Mouse (Mus musculus) liver, embryonic 13.5 days (tissue): ENCODE results near the gene Abcb6. TPM values are rescaled to one million over a fixed set of nuclear protein-coding genes. Genes with fewer than 3 reads are reported as not detected.

Experiments used
- ATAC-seq: fragments of 200-750 bp; cut with Nextera tagmentation; 2 replicates; pipeline ENCODE4 v1.8.0; 2017; ENCODE audit warnings: low read depth, mild to moderate bottlenecking, moderate number of reproducible peaks, moderate library complexity
- DNase-seq: peaks from one replicate; pipeline ENCODE4 v3.0.0; 2022
- H3K27ac ChIP-seq: fragments of 300-500 bp; sonication (generic); 2 replicates; pipeline ENCODE4 v1.5.1; 2015; ENCODE audit warnings: moderate library complexity, mild to moderate bottlenecking, inconsistent platforms
- H3K27me3 ChIP-seq: fragments of 300-500 bp; sonication (generic); 2 replicates; pipeline ENCODE4 v1.6.1; 2015; ENCODE audit warnings: mild to moderate bottlenecking, inconsistent platforms
- H3K36me3 ChIP-seq: fragments of 300-500 bp; sonication (generic); 2 replicates; pipeline ENCODE4 v1.6.1; 2015; ENCODE audit warnings: mild to moderate bottlenecking, inconsistent platforms
- H3K4me1 ChIP-seq: fragments of 300-500 bp; sonication (generic); replicated peaks from 2 replicates; pipeline ENCODE4 v1.6.1; 2015; ENCODE audit warnings: inconsistent platforms
- H3K4me2 ChIP-seq: fragments of 300-500 bp; sonication (generic); 2 replicates; pipeline ENCODE4 v1.6.1; 2015; ENCODE audit warnings: inconsistent platforms, mild to moderate bottlenecking, moderate library complexity
- H3K4me3 ChIP-seq: fragments of 300-500 bp; sonication (generic); replicated peaks from 2 replicates; pipeline ENCODE4 v1.5.1; 2015; ENCODE audit warnings: mild to moderate bottlenecking, inconsistent platforms
- H3K9ac ChIP-seq: fragments of 300-500 bp; sonication (generic); 2 replicates; pipeline ENCODE4 v1.6.1; 2015; ENCODE audit warnings: mild to moderate bottlenecking, inconsistent platforms
- H3K9me3 ChIP-seq: fragments of 300-500 bp; sonication (generic); replicated peaks from 2 replicates; pipeline ENCODE4 v1.6.1; 2016; ENCODE audit warnings: inconsistent platforms
- WGBS: fragments of 180-500 bp; shearing (Covaris S2); methylation state at CpG from one replicate; pipeline ENCODE4 v1.1.7; 2015; ENCODE audit not compliant: insufficient replicate concordance; 5-methylcytosine and 5-hydroxymethylcytosine counted together
- polyA plus RNA-seq: library from polyadenylated mRNA; unstranded; fragments of >200 nt; fragmentation: Nextera tagmentation; extraction: Ambion mirVana; gene quantifications from 2 replicates; pipeline ENCODE4 v1.2.1, GENCODE M21; 2015

Gene Abcb6
- polyA plus RNA-seq, 1 experiment from 2014 or later: 69.9 TPM

DNA sequence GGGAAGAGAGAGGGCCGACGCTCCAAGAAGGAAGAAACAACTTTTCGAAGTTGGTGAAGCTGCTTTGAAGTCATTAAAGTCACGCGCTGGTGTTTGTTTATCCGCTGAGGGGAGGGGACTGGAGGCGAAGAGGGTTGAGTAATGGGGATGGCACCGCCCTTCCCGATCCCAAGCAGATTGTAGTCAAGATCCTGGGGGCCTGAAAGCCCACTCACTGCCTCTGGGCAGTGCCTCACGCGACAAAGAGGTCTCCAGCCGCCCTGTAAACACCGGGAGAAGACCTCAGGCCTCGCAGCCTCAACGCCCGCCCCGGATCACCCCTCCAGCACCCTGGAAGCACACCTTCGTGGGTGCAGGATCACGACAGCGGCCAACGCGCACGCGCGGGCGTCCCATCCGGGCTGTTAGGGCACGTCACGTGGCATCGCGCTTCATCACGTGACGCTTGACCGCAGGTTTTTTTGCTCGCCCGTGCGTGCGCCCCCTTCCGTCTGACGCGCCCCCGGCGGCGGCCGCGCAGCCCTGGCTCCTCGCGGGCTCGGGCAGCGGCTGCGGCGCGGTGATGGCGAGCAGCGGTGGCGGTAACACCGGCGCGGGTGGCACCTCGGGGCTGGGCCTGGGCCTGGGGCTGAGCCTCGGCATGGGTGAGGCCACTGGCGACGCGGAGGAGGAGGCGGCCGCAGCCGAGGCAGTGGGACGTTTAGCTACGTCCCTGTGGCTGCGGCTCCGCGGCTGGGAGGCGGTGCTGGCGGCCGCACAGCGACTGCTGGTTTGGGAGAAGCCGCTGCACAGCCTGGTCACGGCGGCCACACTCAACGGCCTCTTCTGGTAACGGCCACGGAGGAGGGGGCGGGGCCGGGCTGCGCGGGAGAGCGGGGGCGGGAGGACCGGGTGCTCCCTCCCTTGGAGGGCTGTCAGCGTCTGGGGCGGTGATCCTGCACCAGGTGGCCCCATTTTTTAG, 37.6 kb downstream of the Abcb6 start, which contains the start of the genes Cnppd1 and Retreg2:
TSS of gene Cnppd1 (minus strand) at position 411 of the 961 bp plus-strand sequence.
TSS of gene Retreg2 (plus strand) at position 478 of the 961 bp plus-strand sequence.
- H3K4me1 ChIP-seq: peaks cover 80% of the 10 kb centered on the region
- no peaks in the 10 kb centered on the region for H3K27me3 ChIP-seq
- DNase-seq (peak; percentile 96), ATAC-seq (peak; percentile 73)
- peak within 1 kb of the TSS; percentile 100 for H3K27ac ChIP-seq
- peak within 1 kb of the TSS; percentile 95 for H3K4me3 ChIP-seq
- H3K9me3 ChIP-seq: no peaks in the 10 kb centered on the region
- H3K4me2 ChIP-seq: peak within 1 kb of the TSS; percentile 93
- peaks cover 62% of the 10 kb centered on the region for H3K36me3 ChIP-seq
- peak within 1 kb of the TSS; percentile 99 for H3K9ac ChIP-seq
- under 1% methylated on average over 91 of the region's 91 CpGs for WGBS

DNA sequence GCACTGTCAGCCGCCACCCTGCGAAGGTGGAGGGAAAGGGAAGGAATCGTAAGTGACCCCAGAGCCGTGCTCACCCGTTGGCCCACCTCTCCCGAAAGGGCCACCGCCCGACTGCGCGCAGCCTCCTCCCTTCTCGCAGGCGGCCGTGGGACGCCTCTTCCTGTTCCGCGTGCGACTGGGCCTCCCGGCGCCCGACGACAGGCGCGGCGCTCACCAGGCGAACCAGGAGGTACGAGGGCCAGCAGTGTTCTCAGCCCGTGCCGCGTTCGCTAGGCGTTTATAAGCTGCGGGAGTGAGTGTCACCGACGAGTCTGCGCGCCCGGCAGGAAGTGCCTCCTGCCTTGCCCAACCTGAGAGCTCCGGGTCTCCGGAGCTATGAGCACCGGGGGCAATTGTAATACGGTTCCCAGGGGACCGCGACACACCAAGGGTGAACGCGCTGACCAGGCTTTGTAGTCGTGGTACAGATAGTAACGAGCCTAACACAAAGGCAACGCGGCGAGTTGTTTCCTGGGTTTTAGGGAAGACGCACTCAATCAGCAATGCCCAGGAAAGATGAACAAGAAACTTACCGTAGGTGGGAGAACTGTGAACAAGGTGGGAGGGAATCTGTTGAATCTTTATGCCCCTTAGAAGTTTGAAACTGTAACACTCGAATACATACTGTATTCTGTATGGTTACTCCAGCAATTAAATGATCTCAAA, 38.6 kb downstream of the Abcb6 start:
- WGBS: under 1% methylated on average over 53 of the region's 53 CpGs
- Histone ChIP-seq H3K27me3 (no peaks in the 10 kb centered on the region), H3K9ac (peak overlapping the region; percentile 99), H3K4me2 (peak overlapping the region; percentile 93), H3K36me3 (peaks cover 61% of the 10 kb centered on the region), H3K4me1 (peaks cover 80% of the 10 kb centered on the region), H3K27ac (peak overlapping the region; percentile 100), H3K9me3 (no peaks in the 10 kb centered on the region), H3K4me3 (peak overlapping the region; percentile 95)
- ATAC-seq (peak; percentile 59), DNase-seq (peak; percentile 74)

DNA sequence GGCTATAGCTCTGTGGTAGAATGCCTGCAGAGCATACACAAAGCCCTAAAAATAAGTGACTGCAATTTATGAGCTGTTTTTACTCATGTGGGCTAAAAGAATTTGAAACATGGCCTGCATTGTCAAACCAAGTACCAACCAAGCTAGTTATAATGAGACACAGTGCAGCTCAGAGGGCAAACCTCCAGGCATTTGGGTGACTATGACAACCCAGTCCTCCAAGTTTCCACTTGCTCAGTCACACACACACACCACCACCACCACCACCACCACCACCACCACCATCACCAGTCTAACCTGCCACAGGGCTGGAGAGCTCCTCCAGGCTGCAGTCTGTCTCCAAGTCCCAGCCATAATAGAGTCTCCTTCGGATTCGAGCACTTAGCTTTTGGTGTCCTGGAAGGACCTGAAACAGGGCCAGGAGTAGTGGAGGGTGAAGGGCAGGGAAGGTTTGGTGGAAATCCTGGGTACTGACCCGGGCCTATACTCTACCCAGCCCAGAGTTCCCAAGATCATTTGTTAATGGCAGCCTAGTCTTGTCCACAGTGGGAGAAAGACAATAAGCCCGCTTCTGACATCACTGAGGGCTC, 39.5 kb downstream of the Abcb6 start:
- no peaks in the 10 kb centered on the region for H3K9me3 ChIP-seq
- DNase-seq: no peak
- H3K36me3 ChIP-seq: peaks cover 61% of the 10 kb centered on the region
- H3K4me2 ChIP-seq: peak overlapping the region; percentile 93
- H3K27me3 ChIP-seq: no peaks in the 10 kb centered on the region
- H3K4me1 ChIP-seq: peaks cover 80% of the 10 kb centered on the region
- ATAC-seq: no peak
- WGBS: 36% methylated on average over 4 of the region's 4 CpGs
- peak overlapping the region; percentile 99 for H3K9ac ChIP-seq
- H3K27ac ChIP-seq: peak overlapping the region; percentile 100
- H3K4me3 ChIP-seq: peak overlapping the region; percentile 95

DNA sequence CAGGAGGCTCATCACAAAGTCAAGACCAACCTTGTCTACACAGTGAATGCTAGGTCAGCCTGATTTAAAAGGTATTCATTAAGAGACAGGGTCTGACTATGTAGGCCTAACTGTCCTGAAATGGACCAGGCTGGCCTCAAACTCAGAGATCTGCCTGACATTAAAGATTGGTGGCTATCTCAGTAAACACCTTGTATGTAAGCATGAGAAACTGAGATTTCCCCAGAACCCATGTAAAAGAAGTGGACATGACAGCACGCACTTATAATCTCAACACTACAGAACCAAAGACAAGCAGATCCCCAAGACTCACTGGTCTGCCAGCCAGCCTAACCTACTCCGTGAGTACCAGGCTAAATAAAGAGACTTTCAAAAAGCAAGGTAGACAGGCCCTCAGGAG, 41.7 kb downstream of the Abcb6 start:
- Histone ChIP-seq H3K27ac (peak overlapping the region; percentile 100), H3K4me2 (peak overlapping the region; percentile 93), H3K9me3 (no peaks in the 10 kb centered on the region), H3K4me1 (peaks cover 77% of the 10 kb centered on the region), H3K36me3 (peaks cover 54% of the 10 kb centered on the region), H3K9ac (peak overlapping the region; percentile 99), H3K27me3 (no peaks in the 10 kb centered on the region), H3K4me3 (peak overlapping the region; percentile 95)
- ATAC-seq (no peak), DNase-seq (no peak)
- WGBS: 53% methylated on average over 2 of the region's 2 CpGs

DNA sequence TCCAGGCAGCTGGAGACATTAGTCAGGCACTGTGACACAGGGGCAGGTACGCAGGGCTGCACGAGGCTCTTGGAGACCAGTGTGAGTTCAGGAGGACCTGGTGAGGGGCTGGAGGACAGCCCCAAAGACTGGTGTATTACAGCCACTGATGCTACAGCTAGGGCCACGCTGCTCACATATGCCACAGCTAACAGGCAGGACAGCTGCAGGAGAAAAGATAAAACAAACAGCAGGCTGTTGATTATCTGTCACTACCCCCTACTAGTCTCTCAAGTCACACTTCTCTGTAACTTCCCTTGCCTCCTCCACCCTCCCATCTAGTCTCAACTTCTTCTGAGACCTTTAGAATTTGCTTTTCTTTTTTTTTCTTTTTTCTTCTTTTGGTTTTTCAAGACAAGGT, 43.5 kb downstream of the Abcb6 start:
- peak overlapping the region; percentile 100 for H3K27ac ChIP-seq
- H3K4me1 ChIP-seq: peaks cover 84% of the 10 kb centered on the region
- no peaks in the 10 kb centered on the region for H3K9me3 ChIP-seq
- ATAC-seq (peak; percentile 89), DNase-seq (peak; percentile 72)
- 12% methylated on average over 3 of the region's 3 CpGs for WGBS
- H3K9ac ChIP-seq: peak overlapping the region; percentile 99
- peak overlapping the region; percentile 95 for H3K4me3 ChIP-seq
- H3K27me3 ChIP-seq: no peaks in the 10 kb centered on the region
- peaks cover 54% of the 10 kb centered on the region for H3K36me3 ChIP-seq
- H3K4me2 ChIP-seq: peak overlapping the region; percentile 93

DNA sequence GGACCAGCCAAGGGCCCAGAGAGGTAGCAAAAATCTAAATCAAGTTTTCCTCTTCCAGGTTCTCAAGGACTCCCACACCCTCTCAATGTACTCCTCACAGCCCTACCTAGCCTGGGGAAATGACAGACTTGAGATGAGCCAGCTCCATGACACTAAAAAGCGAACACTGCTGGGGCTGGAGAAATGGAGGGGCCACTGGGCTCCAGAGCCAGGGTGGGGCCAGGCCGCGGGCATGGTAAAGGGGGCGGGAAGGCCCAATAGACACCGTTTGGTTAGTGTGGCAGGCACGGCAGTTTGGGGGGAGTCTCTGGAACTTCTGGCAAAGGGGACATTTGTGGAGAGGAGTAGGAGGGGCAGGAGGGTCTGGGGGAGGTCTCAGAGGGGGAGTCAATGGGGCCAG, 43.9 kb downstream of the Abcb6 start:
- DNase-seq (no peak), ATAC-seq (peak; percentile 73)
- H3K27ac ChIP-seq: peak overlapping the region; percentile 100
- no peaks in the 10 kb centered on the region for H3K9me3 ChIP-seq
- peaks cover 54% of the 10 kb centered on the region for H3K36me3 ChIP-seq
- peak overlapping the region; percentile 93 for H3K4me2 ChIP-seq
- H3K4me1 ChIP-seq: peaks cover 84% of the 10 kb centered on the region
- 28% methylated on average over 6 of the region's 6 CpGs for WGBS
- peak overlapping the region; percentile 95 for H3K4me3 ChIP-seq
- H3K27me3 ChIP-seq: no peaks in the 10 kb centered on the region
- H3K9ac ChIP-seq: peak overlapping the region; percentile 99

DNA sequence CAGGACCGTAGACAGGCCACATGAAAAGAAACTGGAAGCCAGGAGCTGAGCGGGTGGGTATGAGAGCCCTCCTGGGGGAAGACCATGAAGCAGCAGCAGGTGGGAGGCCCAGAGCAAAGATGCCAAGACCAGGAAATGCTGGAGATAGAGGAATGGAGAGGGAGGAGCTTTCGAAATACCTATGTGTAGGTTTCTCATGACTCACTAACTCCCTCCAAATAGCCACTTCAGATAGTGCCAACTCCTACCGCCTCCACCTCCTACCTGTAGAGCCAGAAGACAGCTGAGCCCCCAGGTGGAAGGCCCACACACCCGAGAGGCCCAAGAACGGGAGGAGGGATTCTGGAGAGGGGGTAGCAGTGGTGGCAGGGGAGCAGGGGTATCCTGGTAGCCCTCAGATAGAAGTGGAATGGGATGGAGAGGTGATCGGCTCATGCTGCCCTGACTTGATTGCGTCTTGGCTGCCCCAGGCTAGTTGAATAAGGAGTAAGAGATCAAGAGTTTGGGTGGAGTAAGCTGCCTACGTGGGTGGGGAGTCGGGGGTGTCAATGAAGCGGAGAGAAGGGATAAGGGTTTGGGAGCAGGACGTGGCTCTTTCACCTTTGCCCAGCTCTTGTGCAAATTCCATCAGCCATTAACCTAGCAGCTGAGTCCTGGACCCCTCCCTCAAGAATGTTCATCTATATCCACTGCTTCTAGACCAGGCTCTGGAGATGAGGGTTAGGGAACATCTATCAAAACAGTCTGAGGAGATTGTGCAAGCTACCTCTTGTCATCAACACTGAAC, 46.6 kb downstream of the Abcb6 start, which contains the start of gene Slc23a3:
TSS of gene Slc23a3 (minus strand) at position 470 of the 787 bp plus-strand sequence.
- peak within 1 kb of the TSS; percentile 19 for H3K27ac ChIP-seq
- peak within 1 kb of the TSS; percentile 21 for H3K4me2 ChIP-seq
- H3K9ac ChIP-seq: peak within 1 kb of the TSS; percentile 14; the same call in 1 of the 2 replicates
- no peaks in the 10 kb centered on the region for H3K9me3 ChIP-seq
- H3K27me3 ChIP-seq: no peaks in the 10 kb centered on the region
- no peak for ATAC-seq
- H3K36me3 ChIP-seq: peaks cover 39% of the 10 kb centered on the region
- WGBS: 54% methylated on average over 12 of the region's 12 CpGs
- H3K4me1 ChIP-seq: peaks cover 59% of the 10 kb centered on the region
- no peak within 1 kb of the TSS for H3K4me3 ChIP-seq
- no peak for DNase-seq

DNA sequence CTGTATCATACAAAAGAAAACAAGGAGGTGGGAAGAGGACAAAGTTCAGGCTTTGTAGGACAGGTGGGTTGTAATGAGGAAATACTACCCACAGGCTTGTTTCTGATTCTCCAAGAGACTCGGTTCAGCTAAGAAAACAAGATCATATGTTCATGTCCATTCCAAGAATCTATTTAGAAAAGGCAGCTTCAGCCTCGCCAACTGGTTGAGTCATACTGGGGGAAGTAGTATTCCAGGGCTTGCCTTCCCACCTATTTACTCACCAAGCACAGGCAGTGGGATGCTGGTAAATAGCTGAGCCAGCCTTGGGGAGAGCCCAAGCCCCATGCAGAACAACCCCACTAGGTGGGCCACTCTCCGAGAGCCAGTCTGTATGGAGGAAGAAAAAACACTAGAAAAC, 51.6 kb downstream of the Abcb6 start:
- H3K27ac ChIP-seq: no peak overlapping the region
- no peaks in the 10 kb centered on the region for H3K36me3 ChIP-seq
- H3K27me3 ChIP-seq: no peaks in the 10 kb centered on the region
- peaks cover 33% of the 10 kb centered on the region for H3K4me1 ChIP-seq
- H3K4me2 ChIP-seq: no peak overlapping the region
- no peak for ATAC-seq
- WGBS: 65% methylated on average over 3 of the region's 3 CpGs
- no peaks in the 10 kb centered on the region for H3K9me3 ChIP-seq
- H3K4me3 ChIP-seq: no peak overlapping the region
- no peak overlapping the region for H3K9ac ChIP-seq
- no peak for DNase-seq

DNA sequence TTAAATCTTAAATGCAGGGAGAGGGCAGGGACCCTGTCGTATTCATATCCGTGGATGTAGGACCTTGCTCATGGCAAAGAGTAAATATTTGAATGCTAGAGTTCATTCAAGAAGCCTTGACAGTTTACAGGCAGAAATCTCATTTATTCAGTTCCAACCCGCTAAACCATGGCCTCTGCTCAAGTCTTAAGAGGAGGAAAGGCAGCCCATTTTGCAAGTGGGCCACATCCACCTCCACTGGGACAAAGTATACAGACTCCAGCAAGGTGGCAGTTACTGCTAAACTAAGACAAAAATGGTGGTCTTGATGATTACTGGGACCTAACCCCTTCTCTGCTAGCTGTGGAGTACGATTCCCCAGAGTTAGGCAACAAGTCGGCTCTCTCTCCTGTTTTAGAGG, 54.8 kb downstream of the Abcb6 start:
- peak overlapping the region; percentile 75 for H3K9ac ChIP-seq
- peak overlapping the region; percentile 66 for H3K4me3 ChIP-seq
- no peak for DNase-seq
- no peaks in the 10 kb centered on the region for H3K9me3 ChIP-seq
- H3K27ac ChIP-seq: peak overlapping the region; percentile 97
- 27% methylated on average over 5 of the region's 5 CpGs for whole genome bisulfite sequencing
- H3K36me3 ChIP-seq: no peaks in the 10 kb centered on the region
- no peaks in the 10 kb centered on the region for H3K27me3 ChIP-seq
- peaks cover 23% of the 10 kb centered on the region for H3K4me1 ChIP-seq
- peak overlapping the region; percentile 74 for H3K4me2 ChIP-seq
- ATAC-seq: no peak
